Mouse (Mus musculus) embryonic fibroblast, embryonic 13.5 days (primary cell): ENCODE data around the gene H2-DMb1.

Experiments used
- CTCF ChIP-seq: IDR thresholded peaks from 2 replicates; pipeline ENCODE4 v1.5.1; 2011; ENCODE audit warnings: mild to moderate bottlenecking, control low read depth, low read length, moderate library complexity, borderline replicate concordance; ENCODE audit not compliant: insufficient read depth
- POLR2A ChIP-seq: IDR thresholded peaks from 2 replicates; pipeline ENCODE4 v1.6.1; 2011; ENCODE audit warnings: low read depth, mild to moderate bottlenecking, control low read depth, low read length, moderate library complexity

- no peak for TF ChIP-seq CTCF
- TF ChIP-seq POLR2A = no peak
These were observed 2.7 kb downstream of the H2-DMb1 start for GRCm38 (mm10) chr17:34155534-34155933.
